Mouse (Mus musculus) liver, embryonic 12.5 days (tissue): ENCODE data around the gene Dnajb11. TPM values are rescaled to one million over a fixed set of nuclear protein-coding genes. Genes with fewer than 3 reads are reported as not detected.

ENCODE experiments used
- ATAC-seq: fragments of 200-750 bp; cut with Nextera tagmentation; 2 replicates; pipeline ENCODE4 v1.8.0; 2017; ENCODE audit warnings: moderate number of reproducible peaks, mild to moderate bottlenecking, moderate library complexity
- H3K27ac ChIP-seq: fragments of 300-500 bp; sonication (generic); 2 replicates; pipeline ENCODE4 v1.5.1; 2016; ENCODE audit warnings: mild to moderate bottlenecking
- H3K27me3 ChIP-seq: fragments of 300-500 bp; sonication (generic); replicated peaks from 2 replicates; pipeline ENCODE4 v1.6.1; 2016; ENCODE audit warnings: mild to moderate bottlenecking, moderate library complexity
- H3K36me3 ChIP-seq: fragments of 300-500 bp; sonication (generic); 2 replicates; pipeline ENCODE4 v1.6.1; 2016; ENCODE audit warnings: mild to moderate bottlenecking, moderate library complexity
- H3K4me1 ChIP-seq: fragments of 300-500 bp; sonication (generic); 2 replicates; pipeline ENCODE4 v1.6.1; 2016
- H3K4me2 ChIP-seq: fragments of 300-500 bp; sonication (generic); 2 replicates; pipeline ENCODE4 v1.6.1; 2016; ENCODE audit warnings: mild to moderate bottlenecking, moderate library complexity
- H3K4me3 ChIP-seq: fragments of 300-500 bp; sonication (generic); 2 replicates; pipeline ENCODE4 v1.5.1; 2016; ENCODE audit warnings: mild to moderate bottlenecking, moderate library complexity
- H3K9ac ChIP-seq: fragments of 300-500 bp; sonication (generic); 2 replicates; pipeline ENCODE4 v1.6.1; 2016; ENCODE audit warnings: mild to moderate bottlenecking, moderate library complexity
- H3K9me3 ChIP-seq: fragments of 300-500 bp; sonication (generic); replicated peaks from 2 replicates; pipeline ENCODE4 v1.6.1; 2016; ENCODE audit warnings: mild to moderate bottlenecking, moderate library complexity
- WGBS: fragments of 180-500 bp; shearing (Covaris S2); methylation state at CpG from one replicate; pipeline ENCODE4 v1.1.7; 2016; ENCODE audit not compliant: insufficient replicate concordance; 5-methylcytosine and 5-hydroxymethylcytosine counted together
- polyA plus RNA-seq: library from polyadenylated mRNA; unstranded; fragments of >200 nt; fragmentation: Nextera tagmentation; extraction: Ambion mirVana; gene quantifications from 2 replicates; pipeline ENCODE4 v1.2.1, GENCODE M21; 2016

Gene Dnajb11
- polyA plus RNA-seq, 1 experiment from 2014 or later = 97.9 TPM

DNA sequence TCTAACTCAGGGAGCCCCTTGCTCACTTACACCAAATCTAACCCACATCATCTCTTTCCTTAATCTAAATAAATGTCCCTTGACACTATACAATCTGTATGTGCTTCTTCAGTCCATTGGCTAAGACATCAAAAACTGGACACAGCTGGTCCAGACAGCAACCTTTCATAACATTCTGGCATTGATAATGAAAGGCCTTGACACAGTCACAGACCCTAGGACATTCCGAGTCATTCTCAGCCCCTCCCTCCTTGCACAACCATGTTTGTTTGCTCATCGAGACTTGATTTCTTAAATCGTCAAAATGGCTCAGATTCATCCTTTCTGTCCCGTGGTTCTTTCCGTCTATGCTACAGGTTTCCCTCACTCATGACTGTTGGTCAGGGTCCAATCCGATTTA, 51.6 kb downstream of the Dnajb11 start:
- Histone ChIP-seq H3K4me2 (no peak overlapping the region), H3K9ac (no peak overlapping the region), H3K27ac (no peak overlapping the region), H3K27me3 (no peaks in the 10 kb centered on the region), H3K9me3 (no peaks in the 10 kb centered on the region), H3K4me1 (no peaks in the 10 kb centered on the region), H3K4me3 (no peak overlapping the region), H3K36me3 (no peaks in the 10 kb centered on the region)
- ATAC-seq = no peak
- WGBS = 58% methylated on average over 6 of the region's 6 CpGs

DNA sequence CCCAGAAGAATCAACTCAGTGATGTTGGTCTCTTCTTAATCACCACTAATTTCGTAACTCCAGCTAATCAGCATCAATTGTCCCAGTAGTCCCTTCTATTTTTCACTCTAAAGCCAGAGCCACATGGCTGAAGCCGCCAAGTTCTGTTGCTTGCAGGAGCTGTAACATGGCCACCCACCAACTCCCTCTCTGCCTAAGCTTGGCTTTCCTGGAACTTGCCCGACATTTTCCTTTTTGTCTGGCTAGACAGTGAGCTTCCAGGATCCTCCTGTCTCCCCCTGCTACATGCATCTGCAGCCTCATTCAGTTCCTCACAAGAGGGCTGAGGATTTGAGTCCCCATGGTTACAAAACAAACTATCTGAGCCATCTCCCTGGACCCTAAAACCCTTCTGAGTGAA, 54.3 kb downstream of the Dnajb11 start:
- no peak for ATAC-seq
- Histone ChIP-seq H3K4me2 (no peak overlapping the region), H3K9me3 (no peaks in the 10 kb centered on the region), H3K4me1 (no peaks in the 10 kb centered on the region), H3K9ac (no peak overlapping the region), H3K27ac (no peak overlapping the region), H3K36me3 (no peaks in the 10 kb centered on the region), H3K4me3 (no peak overlapping the region), H3K27me3 (no peaks in the 10 kb centered on the region)
- 59% methylated on average over 3 of the region's 3 CpGs for WGBS

DNA sequence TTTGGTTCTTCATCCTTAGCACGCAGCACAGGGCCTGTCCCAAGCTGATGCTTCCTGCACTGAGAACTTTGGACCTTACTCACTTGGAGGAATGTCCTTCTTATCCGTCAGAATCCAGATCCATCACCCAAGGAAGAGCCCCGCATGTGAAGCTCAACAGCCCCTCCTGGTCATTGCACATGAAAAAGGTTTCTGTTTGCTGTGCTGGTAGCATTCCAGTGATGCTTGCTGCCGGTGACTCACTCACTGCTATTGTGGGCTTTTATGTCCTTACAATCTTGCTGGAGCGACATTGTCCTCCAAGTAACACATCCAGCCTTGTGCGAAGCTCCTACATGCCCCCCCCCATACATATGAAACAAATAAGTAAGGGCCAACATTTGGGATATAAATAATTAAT, 55.2 kb downstream of the Dnajb11 start:
- Histone ChIP-seq H3K27ac (no peak overlapping the region), H3K4me1 (no peaks in the 10 kb centered on the region), H3K4me2 (no peak overlapping the region), H3K27me3 (no peaks in the 10 kb centered on the region), H3K4me3 (no peak overlapping the region), H3K9me3 (no peaks in the 10 kb centered on the region), H3K9ac (no peak overlapping the region), H3K36me3 (no peaks in the 10 kb centered on the region)
- no peak for ATAC-seq
- 68% methylated on average over 6 of the region's 6 CpGs for WGBS

DNA sequence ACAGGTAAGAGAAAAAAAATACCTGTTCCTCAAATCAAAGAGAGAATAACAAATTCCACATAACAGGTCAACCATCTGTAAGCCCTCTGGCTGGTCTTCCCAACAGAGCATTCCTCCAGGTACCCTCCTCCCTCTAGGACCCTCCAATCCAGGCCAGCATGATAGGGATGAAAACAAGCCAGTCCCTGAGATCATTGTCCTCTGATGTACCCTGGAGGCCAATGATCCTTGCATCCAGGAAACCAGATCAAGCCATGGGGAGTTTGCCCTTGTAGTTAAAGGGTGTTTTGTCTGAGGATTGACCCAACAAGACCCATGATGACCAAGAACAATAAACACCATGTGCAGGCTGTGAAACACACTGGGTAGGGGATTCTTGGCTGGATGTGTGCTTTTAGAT, 56.6 kb downstream of the Dnajb11 start:
- H3K4me2 ChIP-seq = no peak overlapping the region
- no peak overlapping the region for H3K27ac ChIP-seq
- no peaks in the 10 kb centered on the region for H3K27me3 ChIP-seq
- H3K4me3 ChIP-seq = no peak overlapping the region
- no peak for ATAC-seq
- no peaks in the 10 kb centered on the region for H3K4me1 ChIP-seq
- no peaks in the 10 kb centered on the region for H3K9me3 ChIP-seq
- no peaks in the 10 kb centered on the region for H3K36me3 ChIP-seq
- no peak overlapping the region for H3K9ac ChIP-seq

DNA sequence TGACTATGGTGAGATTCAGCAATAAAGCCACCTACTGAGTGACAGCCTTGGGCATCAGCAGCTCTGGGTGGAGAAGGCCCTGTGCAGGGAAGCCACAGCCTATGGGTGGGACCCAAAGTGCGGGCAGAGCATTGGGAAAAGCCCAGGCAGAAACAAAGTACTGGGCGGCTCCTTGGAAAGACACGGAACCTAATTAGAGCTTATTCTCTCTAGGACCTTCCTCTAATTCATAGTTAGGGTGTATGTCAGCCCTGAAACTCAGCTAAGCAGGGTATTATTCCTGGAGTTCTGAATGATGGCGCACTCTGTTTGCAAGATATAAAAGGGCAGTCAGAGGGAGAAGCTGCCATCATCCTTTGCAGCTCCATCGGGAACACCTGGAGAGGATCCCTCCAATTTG, 60.4 kb downstream of the Dnajb11 start, which contains the start of gene Fetub:
Gene Fetub, plus strand, starts transcription at position 301 of the 400 bp plus-strand sequence.
- Histone ChIP-seq H3K4me1 (0 out of 2 replicates have a peak, but pooled peaks cover 5% of the 10 kb centered on the region), H3K9me3 (no peaks in the 10 kb centered on the region), H3K9ac (no peak within 1 kb of the TSS), H3K4me3 (no peak within 1 kb of the TSS), H3K36me3 (no peaks in the 10 kb centered on the region), H3K27me3 (no peaks in the 10 kb centered on the region), H3K27ac (no peak within 1 kb of the TSS), H3K4me2 (no peak within 1 kb of the TSS)
- WGBS = 82% methylated on average over 5 of the region's 5 CpGs
- no peak for ATAC-seq

DNA sequence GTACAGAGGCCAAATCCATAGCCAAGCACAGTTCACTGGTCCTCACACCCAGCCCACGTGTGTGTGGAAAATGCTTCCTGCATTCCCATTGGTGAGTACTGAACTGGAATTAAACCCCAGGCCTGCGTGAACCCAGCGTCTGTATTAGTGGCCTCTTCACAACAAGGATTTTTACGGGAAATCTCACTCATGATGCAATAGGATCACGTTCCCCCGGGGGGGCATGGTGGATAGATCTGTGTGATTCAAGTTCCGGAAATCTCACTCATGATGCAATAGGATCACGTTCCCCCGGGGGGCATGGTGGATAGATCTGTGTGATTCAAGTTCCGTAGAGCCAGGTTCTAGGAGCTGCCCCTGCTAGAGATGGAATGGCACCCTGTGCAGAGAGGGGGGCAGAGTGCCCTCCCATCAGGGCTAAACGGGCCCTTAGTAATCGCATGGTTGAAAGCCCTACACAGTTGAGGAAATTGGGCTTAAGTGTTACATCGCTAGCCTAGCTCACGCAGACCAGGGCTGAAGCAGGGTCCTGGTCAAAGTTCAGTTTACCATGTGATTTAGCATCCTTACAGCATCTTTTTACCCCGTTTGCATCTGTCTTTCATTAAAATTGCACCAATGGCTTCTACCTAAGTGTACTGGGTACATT, 61.1 kb downstream of the Dnajb11 start:
- H3K27ac ChIP-seq = no peak overlapping the region
- 71% methylated on average over 15 of the region's 15 CpGs for WGBS
- no peaks in the 10 kb centered on the region for H3K27me3 ChIP-seq
- no peak overlapping the region for H3K4me2 ChIP-seq
- H3K9me3 ChIP-seq = no peaks in the 10 kb centered on the region
- no peak for ATAC-seq
- H3K4me3 ChIP-seq = no peak overlapping the region
- H3K9ac ChIP-seq = no peak overlapping the region
- H3K36me3 ChIP-seq = no peaks in the 10 kb centered on the region
- 0 out of 2 replicates have a peak, but pooled peaks cover 5% of the 10 kb centered on the region for H3K4me1 ChIP-seq

DNA sequence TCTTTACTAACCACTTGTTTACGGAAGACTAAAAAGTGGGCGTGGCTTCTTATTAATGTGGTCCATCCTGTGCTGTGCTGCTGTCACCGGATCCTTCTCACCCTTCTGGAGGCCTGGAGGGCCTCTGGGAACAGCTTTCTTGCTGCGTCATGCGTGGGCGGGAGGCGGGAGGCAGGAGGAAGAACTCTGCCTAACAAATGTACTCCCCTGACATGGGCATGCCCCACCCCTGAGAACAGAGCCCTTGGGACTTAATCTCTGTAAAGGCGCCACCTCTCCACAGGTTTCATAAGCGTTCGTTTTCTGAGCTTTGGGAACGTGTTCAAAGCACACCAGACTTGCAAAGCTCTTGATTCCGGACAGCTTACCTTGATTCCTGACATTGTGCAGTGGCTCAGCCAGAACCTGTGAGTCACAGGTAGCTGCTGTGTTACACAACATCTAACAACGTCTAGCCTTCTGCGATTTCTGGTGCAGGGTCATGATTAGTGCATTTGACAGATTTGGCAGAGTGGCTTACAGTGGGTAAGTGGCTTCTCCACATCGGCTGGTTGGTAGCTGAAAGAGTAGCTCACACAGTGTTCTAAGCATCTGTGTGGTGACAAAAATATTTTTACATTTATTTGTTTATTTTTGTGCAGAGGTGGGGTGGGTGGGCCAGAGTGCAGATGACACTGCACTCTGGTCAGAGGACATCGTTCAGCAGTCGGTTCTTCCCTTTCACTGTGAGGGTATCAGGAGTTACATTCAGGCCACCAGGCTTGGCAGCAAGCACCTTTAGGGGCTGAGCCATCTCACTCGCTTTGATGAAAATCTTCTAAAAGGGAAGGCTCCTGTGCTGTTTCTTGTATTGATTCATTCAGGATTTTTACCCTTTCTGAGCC, 62.6 kb downstream of the Dnajb11 start:
- ATAC-seq = no peak
- 42% methylated on average over 18 of the region's 18 CpGs for WGBS
- 0 out of 2 replicates have a peak, but pooled peaks cover 5% of the 10 kb centered on the region for H3K4me1 ChIP-seq
- H3K36me3 ChIP-seq = no peaks in the 10 kb centered on the region
- no peak overlapping the region for H3K4me2 ChIP-seq
- no peak overlapping the region for H3K4me3 ChIP-seq
- no peaks in the 10 kb centered on the region for H3K27me3 ChIP-seq
- no peak overlapping the region for H3K9ac ChIP-seq
- H3K27ac ChIP-seq = no peak overlapping the region
- H3K9me3 ChIP-seq = no peaks in the 10 kb centered on the region

DNA sequence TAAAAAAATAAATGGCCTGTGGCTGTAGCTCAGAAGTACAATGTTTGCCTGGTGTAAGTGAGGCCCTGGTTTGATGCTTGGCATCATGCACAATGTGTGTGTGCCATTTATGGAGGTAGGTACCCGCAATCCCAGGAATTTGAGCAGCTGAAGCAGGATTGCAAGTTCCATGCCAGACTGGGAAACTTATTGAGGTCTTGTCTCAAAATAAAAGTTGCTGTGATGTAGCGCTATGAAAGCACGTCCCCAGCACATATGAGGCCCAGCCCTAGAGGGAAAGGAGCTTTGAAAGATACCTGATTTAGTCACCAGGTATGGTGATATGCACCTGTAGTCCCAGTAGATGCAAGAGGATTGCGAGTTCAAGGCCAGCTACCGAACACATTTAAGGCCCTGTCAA, 64.1 kb downstream of the Dnajb11 start:
- 0 out of 2 replicates have a peak, but pooled peaks cover 5% of the 10 kb centered on the region for H3K4me1 ChIP-seq
- H3K27me3 ChIP-seq = no peaks in the 10 kb centered on the region
- no peaks in the 10 kb centered on the region for H3K36me3 ChIP-seq
- H3K9me3 ChIP-seq = no peaks in the 10 kb centered on the region
- ATAC-seq = no peak
- no peak overlapping the region for H3K27ac ChIP-seq
- no peak overlapping the region for H3K9ac ChIP-seq
- WGBS = 72% methylated on average over 5 of the region's 5 CpGs
- no peak overlapping the region for H3K4me3 ChIP-seq
- H3K4me2 ChIP-seq = no peak overlapping the region

DNA sequence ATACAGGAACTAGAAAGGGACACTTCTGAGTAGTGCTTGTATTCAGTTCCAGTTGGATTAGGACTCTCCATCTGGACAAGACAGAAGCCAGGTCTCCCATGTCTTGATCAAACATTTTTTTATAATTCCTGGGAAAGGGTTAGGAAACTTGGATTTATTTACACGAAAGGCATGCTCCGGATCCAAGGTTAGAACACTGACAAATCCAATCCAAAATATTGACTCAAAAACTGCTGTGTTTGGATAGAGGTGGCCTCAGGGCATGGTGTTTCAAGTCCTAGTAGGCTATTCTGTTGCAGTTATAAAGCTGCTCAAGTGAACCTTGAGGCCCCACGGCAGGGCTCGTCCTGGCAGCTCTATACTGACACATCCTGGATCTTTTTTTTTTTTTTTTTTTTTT, 64.8 kb downstream of the Dnajb11 start:
- H3K9me3 ChIP-seq = no peaks in the 10 kb centered on the region
- H3K9ac ChIP-seq = no peak overlapping the region
- no peak for ATAC-seq
- H3K4me3 ChIP-seq = no peak overlapping the region
- H3K36me3 ChIP-seq = no peaks in the 10 kb centered on the region
- 0 out of 2 replicates have a peak, but pooled peaks cover 5% of the 10 kb centered on the region for H3K4me1 ChIP-seq
- WGBS = 70% methylated on average over 4 of the region's 4 CpGs
- H3K27me3 ChIP-seq = no peaks in the 10 kb centered on the region
- no peak overlapping the region for H3K27ac ChIP-seq
- H3K4me2 ChIP-seq = no peak overlapping the region

Other genes with a start within 250 kb of the Dnajb11 start
- gene Dgkg, start 200.6 kb upstream of the Dnajb11 start, polyA plus RNA-seq = 0.89 and 0.91 TPM in 2 replicates
- 0.19 and 0.25 TPM in 2 replicates for gene Crygs, start 46.3 kb upstream of the Dnajb11 start, polyA plus RNA-seq
- 31.1 and 33.3 TPM in 2 replicates for gene Tbccd1, start 176 bp upstream of the Dnajb11 start, polyA plus RNA-seq
- gene Ahsg, start 33.4 kb downstream of the Dnajb11 start, polyA plus RNA-seq = 184 and 190 TPM in 2 replicates
- 0.35 and 0.69 TPM in 2 replicates for gene Fetub, start 60.5 kb downstream of the Dnajb11 start, polyA plus RNA-seq
- gene Hrg, start 93.2 kb downstream of the Dnajb11 start, polyA plus RNA-seq = 0.10 and 0.13 TPM in 2 replicates
- 0.93 and 1.1 TPM in 2 replicates for gene Kng2, start 171.6 kb downstream of the Dnajb11 start, polyA plus RNA-seq
- 145 and 151 TPM in 2 replicates for gene Kng1, start 200.0 kb downstream of the Dnajb11 start, polyA plus RNA-seq
- gene Eif4a2, start 249.6 kb downstream of the Dnajb11 start, polyA plus RNA-seq = 99.9 and 102 TPM in 2 replicates